ENCODE assay signal across 11 mouse cellular contexts in the genomic region with DNA sequence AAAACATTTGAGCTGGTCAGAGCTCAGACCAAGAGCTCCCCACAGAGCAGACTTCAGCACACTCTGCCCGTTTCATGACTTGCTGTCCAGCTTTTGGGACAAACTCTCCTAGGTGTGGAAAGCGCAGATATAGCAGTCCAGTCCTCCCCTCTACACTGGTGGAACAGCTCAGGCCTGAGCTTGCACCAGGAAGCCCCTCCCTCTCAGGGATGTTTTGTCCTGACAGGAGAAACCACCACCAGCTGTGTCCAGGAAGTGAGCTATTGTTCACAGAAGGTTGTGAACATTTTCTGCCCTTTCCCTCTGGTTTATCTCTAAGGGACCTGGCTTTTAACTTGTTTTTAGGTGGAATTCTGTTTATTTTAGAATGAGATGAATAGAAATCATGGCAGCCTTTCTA. TPM values are rescaled to one million over a fixed set of nuclear protein-coding genes. Genes with fewer than 3 reads are reported as not detected.
A peak's percentile ranks its signal among the peaks of the same experiment; 100 is the strongest.
DNase-seq lines count a peak whose midpoint lies in the region; ATAC-seq and TF ChIP-seq lines count a peak whose summit lies in the region.
"Had no signal": no experiment of that assay in that cellular context is flagged by ENCODE, and none has a peak within 500 bp of the region (broad histone marks: within the 10 kb centered on the region; RNA-seq: fewer than 3 reads in every experiment).

No protein-coding gene starts in this region.

- peak; percentile 82 for TF ChIP-seq EP300 in lung, postnatal 0 days (IDR thresholded peaks at IDR 0.05)

- no peak for TF ChIP-seq CTCF in forebrain, postnatal 0 days (IDR thresholded peaks at IDR 0.05; ENCODE audit: low read depth)
- TF ChIP-seq CTCF in left cerebral cortex, adult 2 months (IDR thresholded peaks at IDR 0.05): no peak
- TF ChIP-seq CTCF in lung, postnatal 0 days (IDR thresholded peaks at IDR 0.05): no peak

- H3K36me3 ChIP-seq in forebrain, embryonic 12.5 days (replicated peaks): 0 out of 2 replicates have a peak, but pooled peaks cover 6% of the 10 kb centered on the region
- no peaks in the 10 kb centered on the region for H3K36me3 ChIP-seq in forebrain, postnatal 0 days (ENCODE audit: insufficient read depth)
- no peaks in the 10 kb centered on the region for H3K36me3 ChIP-seq in heart, embryonic 12.5 days
- no peaks in the 10 kb centered on the region for H3K36me3 ChIP-seq in lung, postnatal 0 days (ENCODE audit: insufficient read depth, low read length)

- H3K9ac ChIP-seq in forebrain, embryonic 12.5 days: no peak overlapping the region
- H3K9ac ChIP-seq in forebrain, postnatal 0 days: no peak overlapping the region
- no peak overlapping the region for H3K9ac ChIP-seq in heart, embryonic 12.5 days
- no peak overlapping the region for H3K9ac ChIP-seq in lung, postnatal 0 days (replicated peaks; ENCODE audit: low read depth)

- ATAC-seq in forebrain, embryonic 12.5 days (ENCODE audit: low FRiP score): no peak
- ATAC-seq in forebrain, postnatal 0 days: no peak
- ATAC-seq in heart, embryonic 12.5 days (ENCODE audit: insufficient number of reproducible peaks, low FRiP score): 0 out of 2 replicates have a peak, but pooled peaks have one; percentile 53
- peak; percentile 27 for ATAC-seq in lung, postnatal 0 days

- no peaks in the 10 kb centered on the region for H3K9me3 ChIP-seq in forebrain, embryonic 12.5 days
- no peaks in the 10 kb centered on the region for H3K9me3 ChIP-seq in forebrain, postnatal 0 days (ENCODE audit: low read length)
- no peaks in the 10 kb centered on the region for H3K9me3 ChIP-seq in heart, embryonic 12.5 days (replicated peaks)
- H3K9me3 ChIP-seq in lung, postnatal 0 days (ENCODE audit: low read length): no peaks in the 10 kb centered on the region

- H3K27me3 ChIP-seq in forebrain, embryonic 12.5 days: no peaks in the 10 kb centered on the region
- H3K27me3 ChIP-seq in forebrain, postnatal 0 days (ENCODE audit: insufficient read depth, low read length): no peaks in the 10 kb centered on the region
- no peaks in the 10 kb centered on the region for H3K27me3 ChIP-seq in heart, embryonic 12.5 days (replicated peaks)
- H3K27me3 ChIP-seq in lung, postnatal 0 days (replicated peaks; ENCODE audit: insufficient read depth, low read length): no peaks in the 10 kb centered on the region

- 0 out of 2 replicates have a peak overlapping the region, but pooled peaks have one; percentile 13 for H3K27ac ChIP-seq in forebrain, embryonic 12.5 days
- no peak overlapping the region for H3K27ac ChIP-seq in forebrain, postnatal 0 days (ENCODE audit: low read depth, low read length)
- H3K27ac ChIP-seq in left cerebral cortex, adult 2 months: peak overlapping the region; percentile 47; the same call in 1 of the 2 replicates
- peak overlapping the region; percentile 59 for H3K27ac ChIP-seq in heart, embryonic 12.5 days (ENCODE audit: poor library complexity, severe bottlenecking)
- peak overlapping the region; percentile 75 for H3K27ac ChIP-seq in lung, postnatal 0 days (ENCODE audit: low read length)

- no peak overlapping the region for H3K4me3 ChIP-seq in forebrain, embryonic 12.5 days (replicated peaks)
- H3K4me3 ChIP-seq in forebrain, postnatal 0 days (ENCODE audit: low read depth, low read length): no peak overlapping the region
- no peak overlapping the region for H3K4me3 ChIP-seq in left cerebral cortex, adult 2 months
- H3K4me3 ChIP-seq in heart, embryonic 12.5 days: no peak overlapping the region
- H3K4me3 ChIP-seq in lung, postnatal 0 days (ENCODE audit: low read depth, low read length): no peak overlapping the region

- H3K4me1 ChIP-seq in forebrain, embryonic 12.5 days: peaks cover 63% of the 10 kb centered on the region
- H3K4me1 ChIP-seq in forebrain, postnatal 0 days (ENCODE audit: insufficient read depth): peaks cover 22% of the 10 kb centered on the region
- peaks cover 75% of the 10 kb centered on the region for H3K4me1 ChIP-seq in heart, embryonic 12.5 days (replicated peaks)
- H3K4me1 ChIP-seq in lung, postnatal 0 days (ENCODE audit: insufficient read depth, low read depth, low read length): peaks cover 61% of the 10 kb centered on the region

- no peak for DNase-seq in forebrain, postnatal 0 days
- no peak for DNase-seq in left cerebral cortex, adult 2 months (ENCODE audit: extremely low spot score in 1 of 2, low spot score in 2 of 2)
- no peak for DNase-seq in left cerebral cortex, postnatal 36 days (ENCODE audit: low spot score in 2 of 2)
- peak; percentile 73 for DNase-seq in lung, postnatal 0 days (ENCODE audit: low spot score)
- DNase-seq in cerebellum, postnatal 36 days: no peak
- DNase-seq in adipocyte (ENCODE audit: low spot score): no peak
- DNase-seq: cerebellum, adult 18-20 months; gastrocnemius, postnatal 14 days; right cerebral cortex, postnatal 25 days had no signal

- no peak overlapping the region for H3K4me2 ChIP-seq in forebrain, embryonic 12.5 days
- H3K4me2 ChIP-seq in forebrain, postnatal 0 days (ENCODE audit: low read depth): no peak overlapping the region
- no peak overlapping the region for H3K4me2 ChIP-seq in heart, embryonic 12.5 days
- no peak overlapping the region for H3K4me2 ChIP-seq in lung, postnatal 0 days (replicated peaks; ENCODE audit: low read depth, low read length)

- intact Hi-C loops in left cerebral cortex, adult 2 months (cut with DNase I): no loop called here
- intact Hi-C loops in left cerebral cortex, postnatal 36 days (cut with DNase I): no loop called here

- WGBS in forebrain, embryonic 12.5 days: 57% methylated on average over 2 of the region's 2 CpGs
- 68% methylated on average over 2 of the region's 2 CpGs for WGBS in forebrain, postnatal 0 days
- 46% methylated on average over 2 of the region's 2 CpGs for WGBS in heart, embryonic 12.5 days
- WGBS in lung, postnatal 0 days: 53% methylated on average over 2 of the region's 2 CpGs

RNA-seq across cellular contexts. Expression of gene Tcp11, which starts 51.1 kb away (rescaled TPM):
- 1.1 and 1.6 TPM in 2 replicates for polyA plus RNA-seq in forebrain, embryonic 12.5 days (2016; fragmentation: Nextera tagmentation; extraction: Ambion mirVana)
- 4.3 and 7.2 TPM in 2 replicates for total RNA-seq in forebrain, postnatal 0 days (2014; rRNA removed)
- polyA plus RNA-seq in forebrain, postnatal 0 days (2015; fragmentation: Nextera tagmentation; extraction: Ambion mirVana): 1.7 and 2.9 TPM in 2 replicates
- under 1 TPM; 0.61 to 0.88 TPM for total RNA-seq in left cerebral cortex, adult 2 months (2021)
- total RNA-seq in left cerebral cortex, postnatal 36 days (2021): under 1 TPM; 0.54 to 0.59 TPM
- polyA plus RNA-seq in heart, embryonic 12.5 days (2016; fragmentation: Nextera tagmentation; extraction: Ambion mirVana): 0.23 and 1.1 TPM in 2 replicates
- polyA plus RNA-seq in lung, postnatal 0 days (2015; fragmentation: Nextera tagmentation; extraction: Ambion mirVana): 6.0 and 7.1 TPM in 2 replicates
- total RNA-seq: gastrocnemius, postnatal 14 days had no signal

Comparison
In these comparisons a context has a peak if more than half of its experiments do, and no peak if none do; other contexts are left out.
1. ATAC-seq: peak in heart, embryonic 12.5 days (single experiment) and lung, postnatal 0 days (single experiment); none in forebrain, embryonic 12.5 days (single experiment) and forebrain, postnatal 0 days (single experiment).